Mouse (Mus musculus) cerebellum, adult 2 months (tissue): ENCODE results near the gene Spink2.

Experiments
- CTCF ChIP-seq: fragments of 200-500 bp; IDR thresholded peaks from 2 replicates; pipeline ENCODE4 v1.5.1; 2011; ENCODE audit warnings: low read depth, mild to moderate bottlenecking, control low read depth, low read length, moderate library complexity, borderline replicate concordance; ENCODE audit not compliant: insufficient read depth
- POLR2A ChIP-seq: fragments of 200-500 bp; IDR thresholded peaks from 2 replicates; pipeline ENCODE4 v1.6.1; 2011; ENCODE audit warnings: low read length, control low read depth, borderline replicate concordance; ENCODE audit not compliant: insufficient read depth

DNA sequence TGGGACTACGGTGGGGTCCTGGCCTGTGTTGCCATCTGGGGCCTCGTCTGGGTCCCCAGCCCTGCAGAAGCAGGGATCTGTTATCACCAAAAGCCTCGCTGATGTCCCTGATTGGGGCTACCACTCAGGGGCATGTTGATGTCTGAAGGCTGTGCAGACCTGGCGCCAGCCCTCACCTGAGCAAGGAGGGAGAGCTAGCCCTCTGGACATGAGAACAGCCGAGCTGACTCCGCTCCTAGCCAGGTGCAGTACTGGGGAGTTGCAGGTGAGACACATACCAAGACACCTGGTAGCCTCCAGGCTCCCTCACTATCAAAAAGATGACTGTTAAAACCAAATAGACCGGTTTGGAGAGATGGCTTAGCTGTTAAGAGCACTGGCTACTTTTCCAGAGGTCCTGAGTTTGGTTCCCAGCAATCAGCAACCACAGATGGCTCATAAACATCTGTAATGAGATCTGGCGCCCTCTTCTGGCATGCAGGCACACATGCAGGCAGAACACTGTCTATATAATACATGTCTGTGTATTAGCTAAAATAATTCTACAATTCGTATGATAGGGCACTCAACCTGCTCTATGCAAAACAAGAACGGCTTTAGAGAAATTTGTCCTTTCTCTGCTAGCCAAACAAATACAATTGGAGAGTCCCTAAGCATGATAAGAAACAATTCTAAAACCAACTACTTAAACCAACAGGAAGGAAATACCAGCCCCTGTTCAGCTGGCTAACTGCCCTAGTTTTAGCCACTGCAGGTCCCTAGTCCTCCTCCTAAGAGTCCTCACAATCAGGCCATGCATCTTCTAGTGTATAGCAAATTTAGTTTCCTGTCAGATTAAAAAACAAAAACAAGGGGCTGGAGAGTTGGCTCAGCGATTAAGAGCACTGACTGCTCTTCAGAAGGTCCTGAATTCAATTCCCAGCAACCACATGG is 12.0 kb upstream of the Spink2 start:
- TF ChIP-seq CTCF = peak; percentile 5; the same call in 1 of the 2 replicates
- TF ChIP-seq POLR2A = no peak
